ENCODE assay signal across 8 mouse cellular contexts in the genomic region with DNA sequence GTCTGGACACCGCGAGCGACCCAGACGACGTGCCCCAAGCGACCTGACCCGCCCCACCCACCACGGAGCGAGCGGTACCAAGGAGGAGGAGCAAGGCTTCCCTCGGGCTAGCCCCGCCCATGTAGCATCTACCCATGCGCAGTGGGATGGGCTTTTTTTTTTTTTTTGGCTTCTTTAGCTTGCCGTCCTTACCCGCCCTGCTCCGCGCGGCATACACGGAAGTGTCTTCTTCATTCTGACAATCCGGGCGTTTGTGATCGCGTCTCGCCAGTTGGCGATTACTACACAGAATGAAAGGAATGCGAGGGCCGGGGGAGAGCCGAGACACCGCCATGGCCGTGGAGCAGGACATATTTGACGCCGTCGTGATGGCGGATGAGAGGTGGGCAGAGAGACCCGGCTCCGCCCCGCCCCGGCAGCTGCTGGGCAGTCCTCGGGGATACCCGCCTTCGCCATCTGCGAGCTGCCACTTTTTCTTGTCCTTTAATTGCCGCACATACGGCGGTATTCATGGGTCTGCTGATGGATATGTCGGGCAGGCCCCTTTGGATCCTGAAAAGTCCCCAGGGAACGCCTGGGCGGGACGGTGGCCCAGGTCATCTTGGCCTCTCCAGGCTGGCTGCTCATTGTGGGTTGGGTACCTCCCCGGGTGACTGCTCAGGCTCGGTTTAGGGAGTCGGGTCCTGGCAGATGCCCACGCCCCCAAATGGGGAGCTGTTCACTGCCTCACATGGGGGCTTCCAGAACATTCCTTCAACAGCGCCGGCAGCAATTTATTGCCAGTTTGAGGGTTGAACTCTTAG. TPM values are rescaled to one million over a fixed set of nuclear protein-coding genes. Genes with fewer than 3 reads are reported as not detected.
DNase-seq lines count a peak whose midpoint lies in the region; ATAC-seq and TF ChIP-seq lines count a peak whose summit lies in the region.

A gene (plus strand): TSS at position 153 of the 803 bp plus-strand sequence.

- DNase-seq in c-Kit-positive CD71-negative TER-119-negative erythroid progenitor cells, embryonic 14.5 days (ENCODE audit: low read depth): peak; percentile 88
- peak; percentile 93 for DNase-seq in forebrain, embryonic 10.5 days (ENCODE audit: extremely low spot score, low spot score)
- peak; percentile 92 to 94 for DNase-seq in kidney, postnatal 36 days
- peak; percentile 95 for DNase-seq in liver, postnatal 0 days
- peak; percentile 94 for DNase-seq in testis, postnatal 10 days (ENCODE audit: low spot score)

- H3K4me1 ChIP-seq in E14TG2a.4 (replicated peaks; ENCODE audit: low read depth, low read length): peaks cover 23% of the 10 kb centered on the region
- peaks cover 19% of the 10 kb centered on the region for H3K4me1 ChIP-seq in forebrain, embryonic 10.5 days
- peaks cover 14% of the 10 kb centered on the region for H3K4me1 ChIP-seq in heart, embryonic 15.5 days (replicated peaks)
- H3K4me1 ChIP-seq in liver, postnatal 0 days (ENCODE audit: insufficient read depth): peaks cover 9% of the 10 kb centered on the region
- H3K4me1 ChIP-seq in neural tube, embryonic 14.5 days (ENCODE audit: control insufficient read depth, insufficient read depth, low read length): peaks cover 6% of the 10 kb centered on the region; the same call in 1 of the 2 replicates

- peak within 1 kb of the TSS; percentile 84 for H3K27ac ChIP-seq in forebrain, embryonic 10.5 days
- H3K27ac ChIP-seq in heart, embryonic 15.5 days: peak within 1 kb of the TSS; percentile 78
- H3K27ac ChIP-seq in liver, postnatal 0 days (ENCODE audit: low read depth): peak within 1 kb of the TSS; percentile 63
- peak within 1 kb of the TSS; percentile 93 for H3K27ac ChIP-seq in neural tube, embryonic 14.5 days (ENCODE audit: low read depth, low read length)

- no peaks in the 10 kb centered on the region for H3K9me3 ChIP-seq in E14TG2a.4 (ENCODE audit: low read length)
- H3K9me3 ChIP-seq in forebrain, embryonic 10.5 days: no peaks in the 10 kb centered on the region
- no peaks in the 10 kb centered on the region for H3K9me3 ChIP-seq in heart, embryonic 15.5 days (replicated peaks)
- no peaks in the 10 kb centered on the region for H3K9me3 ChIP-seq in liver, postnatal 0 days (ENCODE audit: low read length)
- H3K9me3 ChIP-seq in neural tube, embryonic 14.5 days (ENCODE audit: control insufficient read depth, low read length): no peaks in the 10 kb centered on the region

- peak within 1 kb of the TSS; percentile 96 for H3K4me2 ChIP-seq in heart, embryonic 15.5 days
- peak within 1 kb of the TSS; percentile 82 for H3K4me2 ChIP-seq in liver, postnatal 0 days (ENCODE audit: low read depth, low read length)
- H3K4me2 ChIP-seq in neural tube, embryonic 14.5 days (ENCODE audit: low read depth, low read length): peak within 1 kb of the TSS; percentile 94

- TF ChIP-seq EP300 in liver, postnatal 0 days (IDR thresholded peaks at IDR 0.05; ENCODE audit: low read depth): peak; percentile 76; the same call in 1 of the 2 replicates

- H3K36me3 ChIP-seq in E14TG2a.4 (ENCODE audit: insufficient read depth, low read length): peaks cover 39% of the 10 kb centered on the region
- peaks cover 29% of the 10 kb centered on the region for H3K36me3 ChIP-seq in forebrain, embryonic 10.5 days (replicated peaks)
- H3K36me3 ChIP-seq in heart, embryonic 15.5 days: peaks cover 13% of the 10 kb centered on the region; the same call in 1 of the 2 replicates
- peaks cover 18% of the 10 kb centered on the region for H3K36me3 ChIP-seq in liver, postnatal 0 days (replicated peaks; ENCODE audit: insufficient read depth, low read length)
- H3K36me3 ChIP-seq in neural tube, embryonic 14.5 days (ENCODE audit: control insufficient read depth, insufficient read depth, low read length): peaks cover 21% of the 10 kb centered on the region; the same call in 1 of the 2 replicates

- under 1% methylated on average over 55 of the region's 55 CpGs for WGBS in forebrain, embryonic 10.5 days
- under 1% methylated on average over 55 of the region's 55 CpGs for WGBS in heart, embryonic 15.5 days
- WGBS in liver, postnatal 0 days (ENCODE audit: insufficient replicate concordance): under 1% methylated on average over 54 of the region's 55 CpGs
- under 1% methylated on average over 55 of the region's 55 CpGs for WGBS in neural tube, embryonic 14.5 days

- TF ChIP-seq CTCF in E14TG2a.4 (conservative IDR thresholded peaks at IDR 0.05; ENCODE audit: low read length): no peak
- no peak for TF ChIP-seq CTCF in liver, postnatal 0 days (IDR thresholded peaks at IDR 0.05; ENCODE audit: low read depth)

- H3K27me3 ChIP-seq in E14TG2a.4 (ENCODE audit: insufficient read depth, low read length): no peaks in the 10 kb centered on the region
- H3K27me3 ChIP-seq in forebrain, embryonic 10.5 days (ENCODE audit: poor library complexity, severe bottlenecking): no peaks in the 10 kb centered on the region
- H3K27me3 ChIP-seq in heart, embryonic 15.5 days: no peaks in the 10 kb centered on the region
- no peaks in the 10 kb centered on the region for H3K27me3 ChIP-seq in liver, postnatal 0 days (ENCODE audit: insufficient read depth, low read length)
- no peaks in the 10 kb centered on the region for H3K27me3 ChIP-seq in neural tube, embryonic 14.5 days (ENCODE audit: control insufficient read depth, insufficient read depth, low read length)

- peak within 1 kb of the TSS; percentile 82 for H3K9ac ChIP-seq in heart, embryonic 15.5 days
- peak within 1 kb of the TSS; percentile 77 for H3K9ac ChIP-seq in liver, postnatal 0 days (replicated peaks)
- H3K9ac ChIP-seq in neural tube, embryonic 14.5 days (replicated peaks; ENCODE audit: low read depth, low read length): peak within 1 kb of the TSS; percentile 64

- H3K4me3 ChIP-seq in E14TG2a.4 (replicated peaks; ENCODE audit: low read length): peak within 1 kb of the TSS; percentile 98
- H3K4me3 ChIP-seq in forebrain, embryonic 10.5 days: peak within 1 kb of the TSS; percentile 89
- H3K4me3 ChIP-seq in heart, embryonic 15.5 days: peak within 1 kb of the TSS; percentile 93
- peak within 1 kb of the TSS; percentile 67 for H3K4me3 ChIP-seq in liver, postnatal 0 days (ENCODE audit: low read depth, low read length)
- H3K4me3 ChIP-seq in neural tube, embryonic 14.5 days (ENCODE audit: low read depth, low read length): peak within 1 kb of the TSS; percentile 83

- ATAC-seq in heart, embryonic 15.5 days (replicated peaks; ENCODE audit: insufficient number of reproducible peaks, insufficient read depth, low FRiP score, low read depth): peak; percentile 96
- peak; percentile 97 for ATAC-seq in liver, postnatal 0 days
- peak; percentile 93 for ATAC-seq in neural tube, embryonic 14.5 days (ENCODE audit: low read depth)

RNA-seq across cellular contexts. Expression of the gene that starts here (rescaled TPM):
- polyA plus RNA-seq in forebrain, embryonic 10.5 days (2016; fragmentation: Nextera tagmentation; extraction: Ambion mirVana): 24.6 and 26.7 TPM in 2 replicates
- polyA plus RNA-seq in heart, embryonic 15.5 days (2015; fragmentation: Nextera tagmentation; extraction: Ambion mirVana): 19.8 and 21.6 TPM in 2 replicates
- 6.3 and 7.0 TPM in 2 replicates for polyA plus RNA-seq in liver, postnatal 0 days (2015; fragmentation: Nextera tagmentation; extraction: Ambion mirVana)
- polyA plus RNA-seq in neural tube, embryonic 14.5 days (2014; fragmentation: Nextera tagmentation; extraction: Ambion mirVana): 22.4 and 25.8 TPM in 2 replicates

Comparison
In these comparisons a context has a peak if more than half of its experiments do, and no peak if none do; other contexts are left out.
1. Peak in every context shown above with its lines: DNase-seq, ATAC-seq, H3K4me3 ChIP-seq and H3K27ac ChIP-seq.